Mouse (Mus musculus) cerebellum, adult 2 months (tissue): ENCODE measurements at regions not wholly inside any gene's neighbourhood (a gene's known extent, or its start where the extent isn't known, plus 50 kb on each side); places are given as distances from the start of the nearest gene placed in this dataset.
A peak's percentile ranks its signal among the peaks of the same experiment; 100 is the strongest.

ENCODE experiments used
- DNase-seq, 2 experiments: peaks; one replicate each; pipeline ENCODE4 v3.0.0; 2021
- H3K27ac ChIP-seq: fragments of 200-500 bp; 2 replicates; pipeline ENCODE4 v1.5.1; 2012; ENCODE audit warnings: low read length, control low read depth, inconsistent platforms; ENCODE audit not compliant: insufficient read depth
- H3K27me3 ChIP-seq: fragments of 200-500 bp; 2 replicates; pipeline ENCODE4 v1.6.1; 2012; ENCODE audit warnings: inconsistent platforms, mild to moderate bottlenecking, low read length, moderate library complexity; ENCODE audit not compliant: control insufficient read depth, insufficient read depth
- H3K4me1 ChIP-seq: fragments of 200-500 bp; 2 replicates; pipeline ENCODE4 v1.6.1; 2011; ENCODE audit warnings: low read length; ENCODE audit not compliant: control insufficient read depth, insufficient read depth
- H3K4me3 ChIP-seq: fragments of 200-500 bp; replicated peaks from 2 replicates; pipeline ENCODE3; 2011; ENCODE audit warnings: mild to moderate bottlenecking, low read depth, low read length, control low read depth; ENCODE audit not compliant: insufficient read depth
- CTCF ChIP-seq: fragments of 200-500 bp; IDR thresholded peaks from 2 replicates; pipeline ENCODE4 v1.5.1; 2011; ENCODE audit warnings: low read depth, mild to moderate bottlenecking, control low read depth, low read length, moderate library complexity, borderline replicate concordance; ENCODE audit not compliant: insufficient read depth
- POLR2A ChIP-seq: fragments of 200-500 bp; IDR thresholded peaks from 2 replicates; pipeline ENCODE4 v1.6.1; 2011; ENCODE audit warnings: low read length, control low read depth, borderline replicate concordance; ENCODE audit not compliant: insufficient read depth
- WGBS: fragments of 180-500 bp; shearing (Covaris S2); methylation state at CpG from one replicate; pipeline ENCODE4 v1.1.7; 2018; 5-methylcytosine and 5-hydroxymethylcytosine counted together

GRCm38 (mm10) chr13:83079291-83079690 lies 424.5 kb upstream of the Mef2c start:
- Histone ChIP-seq H3K4me3 (no peak overlapping the region), H3K27me3 (no peaks in the 10 kb centered on the region), H3K4me1 (no peaks in the 10 kb centered on the region), H3K27ac (no peak overlapping the region)
- no peak for DNase-seq
- 69% methylated on average over 1 of the region's 1 CpGs for WGBS
- TF ChIP-seq CTCF (no peak), POLR2A (no peak)

GRCm38 (mm10) chr13:83084948-83085347 lies 418.9 kb upstream of the Mef2c start:
- no peak for DNase-seq
- Histone ChIP-seq H3K27ac (no peak overlapping the region), H3K27me3 (no peaks in the 10 kb centered on the region), H3K4me3 (no peak overlapping the region), H3K4me1 (no peaks in the 10 kb centered on the region)
- TF ChIP-seq POLR2A (no peak), CTCF (no peak)
- WGBS = 84% methylated on average over 3 of the region's 3 CpGs

GRCm38 (mm10) chr13:83099908-83100307 lies 403.9 kb upstream of the Mef2c start:
- H3K27ac ChIP-seq = no peak overlapping the region
- 67% methylated on average over 1 of the region's 1 CpGs for WGBS
- no peaks in the 10 kb centered on the region for H3K4me1 ChIP-seq
- no peak for DNase-seq
- no peaks in the 10 kb centered on the region for H3K27me3 ChIP-seq
- TF ChIP-seq CTCF (no peak), POLR2A (no peak)
- no peak overlapping the region for H3K4me3 ChIP-seq

GRCm38 (mm10) chr13:83110610-83111009 lies 393.2 kb upstream of the Mef2c start:
- no peak for DNase-seq
- Histone ChIP-seq H3K27me3 (no peaks in the 10 kb centered on the region), H3K27ac (no peak overlapping the region), H3K4me3 (no peak overlapping the region), H3K4me1 (no peaks in the 10 kb centered on the region; the same call in 1 of the 2 replicates)
- WGBS = 41% methylated on average over 3 of the region's 3 CpGs
- TF ChIP-seq POLR2A (no peak), CTCF (no peak)

- no peaks in the 10 kb centered on the region for H3K27me3 ChIP-seq
- TF ChIP-seq POLR2A (no peak), CTCF (no peak)
- WGBS = 5% methylated on average over 2 of the region's 2 CpGs
- H3K4me3 ChIP-seq = no peak overlapping the region
- H3K4me1 ChIP-seq = no peaks in the 10 kb centered on the region; the same call in 1 of the 2 replicates
- no peak overlapping the region for H3K27ac ChIP-seq
- DNase-seq = peak; percentile 37 to 62
Observed at GRCm38 (mm10) chr13:83111503-83111902, 392.3 kb upstream of the Mef2c start.

- Histone ChIP-seq H3K27ac (no peak overlapping the region), H3K4me1 (no peaks in the 10 kb centered on the region; the same call in 1 of the 2 replicates), H3K27me3 (no peaks in the 10 kb centered on the region), H3K4me3 (no peak overlapping the region)
- WGBS = 19% methylated on average over 1 of the region's 1 CpGs
- no peak for DNase-seq
- no peak for TF ChIP-seq POLR2A
- no peak for TF ChIP-seq CTCF
Observed at GRCm38 (mm10) chr13:83112323-83112722, 391.5 kb upstream of the Mef2c start.

- Histone ChIP-seq H3K4me1 (no peaks in the 10 kb centered on the region; the same call in 1 of the 2 replicates), H3K4me3 (no peak overlapping the region), H3K27me3 (no peaks in the 10 kb centered on the region), H3K27ac (no peak overlapping the region)
- peak in 1 of 2 experiments; percentile 36 for DNase-seq
- TF ChIP-seq POLR2A (no peak), CTCF (no peak)
- WGBS = 16% methylated on average over 5 of the region's 5 CpGs
Observed at GRCm38 (mm10) chr13:83112741-83113140, 391.1 kb upstream of the Mef2c start.

- H3K4me1 ChIP-seq = no peaks in the 10 kb centered on the region; the same call in 1 of the 2 replicates
- H3K27me3 ChIP-seq = no peaks in the 10 kb centered on the region
- DNase-seq = no peak
- no peak overlapping the region for H3K27ac ChIP-seq
- no peak for TF ChIP-seq POLR2A
- no peak for TF ChIP-seq CTCF
- H3K4me3 ChIP-seq = no peak overlapping the region
Observed at GRCm38 (mm10) chr13:83113808-83114207, 390.0 kb upstream of the Mef2c start.
